Mouse (Mus musculus): ENCODE data around the gene Cpne9.

DNA sequence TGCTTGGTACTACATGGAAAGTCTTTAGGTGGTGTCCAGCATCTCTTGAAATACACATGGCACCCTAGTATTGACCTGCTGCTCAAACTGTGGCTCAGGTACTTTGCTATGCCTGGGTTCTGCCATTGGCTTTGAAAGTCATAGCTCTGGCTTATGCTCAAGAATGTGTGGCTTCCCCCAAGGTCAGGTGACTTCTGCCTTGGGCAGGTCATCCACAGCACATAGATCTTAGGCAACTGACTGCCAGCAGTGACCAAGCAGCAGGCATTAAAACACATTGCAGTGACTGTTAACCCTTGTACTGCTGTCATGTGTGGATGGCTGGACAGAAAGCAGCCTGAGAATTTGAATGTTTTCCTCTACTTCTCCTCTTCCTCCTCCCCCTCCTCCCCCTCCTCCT, 27.2 kb upstream of the Cpne9 start:
- no peak for TF ChIP-seq CTCF (IDR thresholded peaks at IDR 0.05)
- TF ChIP-seq EP300 (IDR thresholded peaks at IDR 0.05): no peak

Data from lung, postnatal 0 days (tissue).